Mouse (Mus musculus): ENCODE measurements around the gene Gas2l2. TPM values are rescaled to one million over a fixed set of nuclear protein-coding genes. Genes with fewer than 3 reads are reported as not detected.
A peak's percentile ranks its signal among the peaks of the same experiment; 100 is the strongest.

The Gas2l2 gene
- polyA plus RNA-seq (2015; fragmentation: Nextera tagmentation; extraction: Ambion mirVana), result not detected in 2 replicates

GRCm38 (mm10) chr11:83429355-83429754, at the start of gene Gas2l2:
Gene Gas2l2, minus strand, starts transcription at chr11:83429455.
- no peak for ATAC-seq (replicated peaks; ENCODE audit: low FRiP score, low read depth)
- Histone ChIP-seq H3K9me3 (replicated peaks; ENCODE audit: low read length) (no peaks in the 10 kb centered on the region), H3K27ac (no peak within 1 kb of the TSS), H3K36me3 (ENCODE audit: insufficient read depth, low read length) (no peaks in the 10 kb centered on the region), H3K4me1 (replicated peaks; ENCODE audit: insufficient read depth, low read length) (no peaks in the 10 kb centered on the region), H3K4me3 (replicated peaks; ENCODE audit: low read depth, low read length) (no peak within 1 kb of the TSS), H3K9ac (ENCODE audit: low read depth, low read length) (no peak within 1 kb of the TSS), H3K4me2 (ENCODE audit: low read length) (no peak within 1 kb of the TSS), H3K27me3 (ENCODE audit: insufficient read depth, low read length) (no peaks in the 10 kb centered on the region; the same call in 1 of the 2 replicates)
- no peak for TF ChIP-seq CTCF (IDR thresholded peaks at IDR 0.05; ENCODE audit: low read depth)
- WGBS, result 64% methylated on average over 5 of the region's 5 CpGs
- DNase-seq (ENCODE audit: low spot score), result no peak

- DNase-seq (ENCODE audit: low spot score), result peak; percentile 31
- Histone ChIP-seq H3K4me3 (replicated peaks; ENCODE audit: low read depth, low read length) (peak overlapping the region; percentile 80), H3K27ac (peak overlapping the region; percentile 95), H3K36me3 (ENCODE audit: insufficient read depth, low read length) (no peaks in the 10 kb centered on the region), H3K4me1 (replicated peaks; ENCODE audit: insufficient read depth, low read length) (peaks cover 7% of the 10 kb centered on the region), H3K4me2 (ENCODE audit: low read length) (peak overlapping the region; percentile 78), H3K9me3 (replicated peaks; ENCODE audit: low read length) (no peaks in the 10 kb centered on the region), H3K9ac (ENCODE audit: low read depth, low read length) (peak overlapping the region; percentile 89), H3K27me3 (ENCODE audit: insufficient read depth, low read length) (no peaks in the 10 kb centered on the region)
- ATAC-seq (replicated peaks; ENCODE audit: low FRiP score, low read depth), result peak; percentile 85
- no peak for TF ChIP-seq CTCF (IDR thresholded peaks at IDR 0.05; ENCODE audit: low read depth)
- under 1% methylated on average over 44 of the region's 52 CpGs for WGBS
Measured at GRCm38 (mm10) chr11:83473235-83474016, 44.2 kb upstream of the Gas2l2 start.

GRCm38 (mm10) chr11:83472324-83473234, 43.3 kb upstream of the Gas2l2 start, which contains the start of gene Taf15:
Gene Taf15, plus strand, starts transcription at chr11:83473086.
- peak within 1 kb of the TSS; percentile 78 for H3K4me2 ChIP-seq (ENCODE audit: low read length)
- no peaks in the 10 kb centered on the region for H3K9me3 ChIP-seq (replicated peaks; ENCODE audit: low read length)
- peaks cover 7% of the 10 kb centered on the region for H3K4me1 ChIP-seq (replicated peaks; ENCODE audit: insufficient read depth, low read length)
- DNase-seq (ENCODE audit: low spot score) (peak; percentile 99), ATAC-seq (replicated peaks; ENCODE audit: low FRiP score, low read depth) (peak; percentile 98)
- peak within 1 kb of the TSS; percentile 89 for H3K9ac ChIP-seq (ENCODE audit: low read depth, low read length)
- H3K36me3 ChIP-seq (ENCODE audit: insufficient read depth, low read length), result no peaks in the 10 kb centered on the region
- peak within 1 kb of the TSS; percentile 95 for H3K27ac ChIP-seq
- TF ChIP-seq CTCF (IDR thresholded peaks at IDR 0.05; ENCODE audit: low read depth), result peak; percentile 77
- WGBS, result under 1% methylated on average over 66 of the region's 66 CpGs
- no peaks in the 10 kb centered on the region for H3K27me3 ChIP-seq (ENCODE audit: insufficient read depth, low read length)
- peak within 1 kb of the TSS; percentile 80 for H3K4me3 ChIP-seq (replicated peaks; ENCODE audit: low read depth, low read length)

- Histone ChIP-seq H3K27me3 (ENCODE audit: insufficient read depth, low read length) (no peaks in the 10 kb centered on the region), H3K9ac (ENCODE audit: low read depth, low read length) (no peak overlapping the region), H3K4me3 (replicated peaks; ENCODE audit: low read depth, low read length) (no peak overlapping the region), H3K4me2 (ENCODE audit: low read length) (peak overlapping the region; percentile 78; the same call in 1 of the 2 replicates), H3K9me3 (replicated peaks; ENCODE audit: low read length) (no peaks in the 10 kb centered on the region), H3K27ac (no peak overlapping the region), H3K36me3 (ENCODE audit: insufficient read depth, low read length) (no peaks in the 10 kb centered on the region), H3K4me1 (replicated peaks; ENCODE audit: insufficient read depth, low read length) (peaks cover 7% of the 10 kb centered on the region)
- no peak for DNase-seq (ENCODE audit: low spot score)
- 85% methylated on average over 2 of the region's 2 CpGs for WGBS
- no peak for TF ChIP-seq CTCF (IDR thresholded peaks at IDR 0.05; ENCODE audit: low read depth)
- ATAC-seq (replicated peaks; ENCODE audit: low FRiP score, low read depth), result no peak
Measured at GRCm38 (mm10) chr11:83471766-83472165, 42.5 kb upstream of the Gas2l2 start.

GRCm38 (mm10) chr11:83468765-83469164, 39.5 kb upstream of the Gas2l2 start:
- no peak for TF ChIP-seq CTCF (IDR thresholded peaks at IDR 0.05; ENCODE audit: low read depth)
- ATAC-seq (replicated peaks; ENCODE audit: low FRiP score, low read depth), result no peak
- no peaks in the 10 kb centered on the region for H3K36me3 ChIP-seq (ENCODE audit: insufficient read depth, low read length)
- no peaks in the 10 kb centered on the region for H3K9me3 ChIP-seq (replicated peaks; ENCODE audit: low read length)
- H3K4me2 ChIP-seq (ENCODE audit: low read length), result no peak overlapping the region
- WGBS, result 86% methylated on average over 3 of the region's 3 CpGs
- no peak for DNase-seq (ENCODE audit: low spot score)
- peaks cover 3% of the 10 kb centered on the region; the same call in 1 of the 2 replicates for H3K27me3 ChIP-seq (ENCODE audit: insufficient read depth, low read length)
- no peak overlapping the region for H3K9ac ChIP-seq (ENCODE audit: low read depth, low read length)
- no peak overlapping the region for H3K4me3 ChIP-seq (replicated peaks; ENCODE audit: low read depth, low read length)
- no peak overlapping the region for H3K27ac ChIP-seq
- no peaks in the 10 kb centered on the region for H3K4me1 ChIP-seq (replicated peaks; ENCODE audit: insufficient read depth, low read length)

GRCm38 (mm10) chr11:83467120-83467652, 37.9 kb upstream of the Gas2l2 start:
- WGBS, result 54% methylated on average over 11 of the region's 11 CpGs
- peak; percentile 54 for DNase-seq (ENCODE audit: low spot score)
- Histone ChIP-seq H3K9ac (ENCODE audit: low read depth, low read length) (no peak overlapping the region), H3K4me1 (replicated peaks; ENCODE audit: insufficient read depth, low read length) (peaks cover 5% of the 10 kb centered on the region; the same call in 1 of the 2 replicates), H3K27ac (peak overlapping the region; percentile 54; the same call in 1 of the 2 replicates), H3K36me3 (ENCODE audit: insufficient read depth, low read length) (no peaks in the 10 kb centered on the region), H3K27me3 (ENCODE audit: insufficient read depth, low read length) (peaks cover 3% of the 10 kb centered on the region; the same call in 1 of the 2 replicates), H3K4me2 (ENCODE audit: low read length) (no peak overlapping the region), H3K4me3 (replicated peaks; ENCODE audit: low read depth, low read length) (no peak overlapping the region), H3K9me3 (replicated peaks; ENCODE audit: low read length) (no peaks in the 10 kb centered on the region)
- ATAC-seq (replicated peaks; ENCODE audit: low FRiP score, low read depth), result 0 out of 2 replicates have a peak, but pooled peaks have one; percentile 37
- TF ChIP-seq CTCF (IDR thresholded peaks at IDR 0.05; ENCODE audit: low read depth), result no peak
